Mouse (Mus musculus) intestine, postnatal 0 days (tissue): ENCODE measurements at regions not wholly inside any gene's neighbourhood (a gene's known extent, or its start where the extent isn't known, plus 50 kb on each side); places are given as distances from the start of the nearest gene placed in this dataset.

Experiments
- ATAC-seq: fragments of 200-750 bp; cut with Nextera tagmentation; 2 replicates; pipeline ENCODE4 v1.8.0; 2017; ENCODE audit warnings: mild to moderate bottlenecking, moderate TSS enrichment, moderate library complexity
- H3K27ac ChIP-seq: fragments of 300-500 bp; sonication (generic); 2 replicates; pipeline ENCODE4 v1.5.1; 2014; ENCODE audit warnings: mild to moderate bottlenecking, low read depth, low read length, moderate library complexity
- H3K27me3 ChIP-seq: fragments of 300-500 bp; sonication (generic); replicated peaks from 2 replicates; pipeline ENCODE4 v1.6.1; 2014; ENCODE audit warnings: low read length, mixed read lengths; ENCODE audit not compliant: control insufficient read depth, insufficient read depth
- H3K36me3 ChIP-seq: fragments of 300-500 bp; sonication (generic); 2 replicates; pipeline ENCODE4 v1.6.1; 2014; ENCODE audit warnings: mild to moderate bottlenecking, moderate library complexity; ENCODE audit not compliant: control insufficient read depth, insufficient read depth
- H3K4me1 ChIP-seq: fragments of 300-500 bp; sonication (generic); replicated peaks from 2 replicates; pipeline ENCODE4 v1.6.1; 2014; ENCODE audit warnings: antibody characterized with exemption, low read length, mixed read lengths; ENCODE audit not compliant: control insufficient read depth, insufficient read depth
- H3K4me2 ChIP-seq: fragments of 300-500 bp; sonication (generic); replicated peaks from 2 replicates; pipeline ENCODE4 v1.6.1; 2014; ENCODE audit warnings: low read depth, mild to moderate bottlenecking, moderate library complexity
- H3K4me3 ChIP-seq: fragments of 300-500 bp; sonication (generic); 2 replicates; pipeline ENCODE4 v1.5.1; 2014; ENCODE audit warnings: low read depth, low read length
- H3K9ac ChIP-seq: fragments of 300-500 bp; sonication (generic); 2 replicates; pipeline ENCODE4 v1.6.1; 2014; ENCODE audit warnings: mild to moderate bottlenecking, low read depth, low read length
- H3K9me3 ChIP-seq: fragments of 300-500 bp; sonication (generic); 2 replicates; pipeline ENCODE4 v1.6.1; 2016; ENCODE audit warnings: mixed run types; ENCODE audit not compliant: control insufficient read depth
- CTCF ChIP-seq: sonication (generic); IDR thresholded peaks from 2 replicates; pipeline ENCODE4 v1.5.1; 2016; ENCODE audit warnings: low read depth, mild to moderate bottlenecking, control low read depth, antibody characterized with exemption, moderate library complexity
- WGBS: fragments of 180-500 bp; shearing (Covaris S2); extraction: QIAGEN DNeasy Blood & Tissue Kit; methylation state at CpG from one replicate; pipeline ENCODE4 v1.1.7; 2014; 5-methylcytosine and 5-hydroxymethylcytosine counted together

GRCm38 (mm10) chr16:49319047-49319678 is 261.9 kb downstream of the Myh15 start:
- no peak for TF ChIP-seq CTCF
- H3K9ac ChIP-seq: no peak overlapping the region
- no peak overlapping the region for H3K27ac ChIP-seq
- H3K4me1 ChIP-seq: no peaks in the 10 kb centered on the region
- H3K9me3 ChIP-seq: no peaks in the 10 kb centered on the region
- no peak for ATAC-seq
- 74% methylated on average over 4 of the region's 4 CpGs for WGBS
- no peaks in the 10 kb centered on the region for H3K36me3 ChIP-seq
- H3K4me3 ChIP-seq: no peak overlapping the region
- no peaks in the 10 kb centered on the region for H3K27me3 ChIP-seq
- H3K4me2 ChIP-seq: no peak overlapping the region

GRCm38 (mm10) chr16:49319774-49320173 is 262.5 kb downstream of the Myh15 start:
- no peak for TF ChIP-seq CTCF
- no peak overlapping the region for H3K9ac ChIP-seq
- ATAC-seq: no peak
- no peak overlapping the region for H3K4me3 ChIP-seq
- no peak overlapping the region for H3K4me2 ChIP-seq
- no peaks in the 10 kb centered on the region for H3K9me3 ChIP-seq
- no peaks in the 10 kb centered on the region for H3K27me3 ChIP-seq
- no peak overlapping the region for H3K27ac ChIP-seq
- WGBS: 79% methylated on average over 5 of the region's 5 CpGs
- H3K4me1 ChIP-seq: no peaks in the 10 kb centered on the region
- H3K36me3 ChIP-seq: no peaks in the 10 kb centered on the region

- Histone ChIP-seq H3K27me3 (no peaks in the 10 kb centered on the region), H3K9ac (no peak overlapping the region), H3K4me3 (no peak overlapping the region), H3K4me1 (no peaks in the 10 kb centered on the region), H3K4me2 (no peak overlapping the region), H3K27ac (no peak overlapping the region), H3K36me3 (no peaks in the 10 kb centered on the region), H3K9me3 (no peaks in the 10 kb centered on the region)
- TF ChIP-seq CTCF: peak; percentile 44
- 77% methylated on average over 1 of the region's 1 CpGs for WGBS
- ATAC-seq: no peak
Measured at GRCm38 (mm10) chr16:49321951-49322350, 264.7 kb downstream of the Myh15 start.

GRCm38 (mm10) chr16:49330725-49331386 is 273.6 kb downstream of the Myh15 start:
- no peaks in the 10 kb centered on the region for H3K4me1 ChIP-seq
- no peak for TF ChIP-seq CTCF
- no peak overlapping the region for H3K4me2 ChIP-seq
- no peaks in the 10 kb centered on the region for H3K9me3 ChIP-seq
- H3K36me3 ChIP-seq: no peaks in the 10 kb centered on the region
- H3K27ac ChIP-seq: no peak overlapping the region
- H3K9ac ChIP-seq: no peak overlapping the region
- H3K4me3 ChIP-seq: no peak overlapping the region
- 82% methylated on average over 5 of the region's 5 CpGs for WGBS
- ATAC-seq: no peak
- no peaks in the 10 kb centered on the region for H3K27me3 ChIP-seq

GRCm38 (mm10) chr16:49332107-49332722 is 274.9 kb downstream of the Myh15 start:
- Histone ChIP-seq H3K4me3 (no peak overlapping the region), H3K9me3 (no peaks in the 10 kb centered on the region), H3K4me2 (no peak overlapping the region), H3K27me3 (no peaks in the 10 kb centered on the region), H3K9ac (no peak overlapping the region), H3K36me3 (no peaks in the 10 kb centered on the region), H3K27ac (no peak overlapping the region), H3K4me1 (no peaks in the 10 kb centered on the region)
- 63% methylated on average over 5 of the region's 5 CpGs for WGBS
- no peak for ATAC-seq
- TF ChIP-seq CTCF: no peak

- H3K4me1 ChIP-seq: no peaks in the 10 kb centered on the region
- no peak overlapping the region for H3K4me3 ChIP-seq
- H3K36me3 ChIP-seq: no peaks in the 10 kb centered on the region
- H3K27me3 ChIP-seq: no peaks in the 10 kb centered on the region
- TF ChIP-seq CTCF: no peak
- H3K9ac ChIP-seq: no peak overlapping the region
- no peak for ATAC-seq
- H3K27ac ChIP-seq: no peak overlapping the region
- WGBS: 42% methylated on average over 2 of the region's 2 CpGs
- H3K9me3 ChIP-seq: no peaks in the 10 kb centered on the region
- H3K4me2 ChIP-seq: no peak overlapping the region
Measured at GRCm38 (mm10) chr16:49335916-49336315, 278.6 kb downstream of the Myh15 start.
